Mouse (Mus musculus): Measurements from ENCODE around the gene Trim47. TPM values are rescaled to one million over a fixed set of nuclear protein-coding genes. Genes with fewer than 3 reads are reported as not detected.

The Trim47 gene
- polyA plus RNA-seq, 1 experiment from 2014 or later = 3.7 TPM

DNA sequence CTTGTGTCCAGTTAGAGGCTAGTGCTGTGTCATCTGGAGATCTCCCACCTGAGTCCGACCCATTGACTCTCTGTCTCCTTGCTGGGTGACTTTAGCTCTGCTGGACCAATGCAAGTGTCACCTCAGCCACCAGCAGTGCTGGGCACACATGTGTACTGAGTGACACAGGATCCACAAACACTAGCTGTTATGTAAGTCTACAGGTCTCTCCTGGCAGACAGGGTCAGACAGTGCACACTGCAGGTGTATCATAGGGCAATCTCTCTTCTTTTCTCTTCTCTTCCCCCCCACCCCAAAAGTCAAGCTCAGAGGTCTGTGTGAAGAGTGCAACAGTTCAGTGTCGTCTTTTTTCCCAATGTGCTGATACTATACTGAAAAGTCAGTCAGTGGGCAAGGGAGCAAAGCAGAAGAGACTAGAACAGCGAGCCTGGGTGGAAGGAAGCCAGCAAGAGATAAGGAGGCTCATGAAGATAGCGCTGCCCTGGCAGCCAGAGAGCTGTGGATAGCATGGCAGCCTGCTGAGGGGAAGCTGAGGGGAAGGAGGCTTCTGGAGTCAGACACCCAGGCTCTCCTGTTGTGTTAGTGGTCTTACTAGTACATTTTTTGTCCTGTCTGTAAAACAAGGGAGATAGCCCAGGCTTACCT lies 69.7 kb downstream of the Trim47 start:
- Histone ChIP-seq H3K9me3 (ENCODE audit: control insufficient read depth, low read length) (no peaks in the 10 kb centered on the region), H3K9ac (ENCODE audit: low read length) (no peak overlapping the region), H3K27ac (replicated peaks; ENCODE audit: low read depth, low read length) (no peak overlapping the region), H3K4me3 (ENCODE audit: low read depth, low read length) (no peak overlapping the region), H3K4me2 (ENCODE audit: low read depth, severe bottlenecking) (no peak overlapping the region), H3K4me1 (ENCODE audit: control insufficient read depth, insufficient read depth, low read length) (no peaks in the 10 kb centered on the region), H3K36me3 (ENCODE audit: control insufficient read depth, insufficient read depth, low read length) (peaks cover 65% of the 10 kb centered on the region), H3K27me3 (ENCODE audit: control insufficient read depth, insufficient read depth, low read length) (no peaks in the 10 kb centered on the region)
- ATAC-seq (ENCODE audit: insufficient number of reproducible peaks, low FRiP score, low TSS enrichment, low read depth) (no peak), DNase-seq (ENCODE audit: low spot score) (no peak)
- WGBS = 86% methylated on average over 4 of the region's 4 CpGs

DNA sequence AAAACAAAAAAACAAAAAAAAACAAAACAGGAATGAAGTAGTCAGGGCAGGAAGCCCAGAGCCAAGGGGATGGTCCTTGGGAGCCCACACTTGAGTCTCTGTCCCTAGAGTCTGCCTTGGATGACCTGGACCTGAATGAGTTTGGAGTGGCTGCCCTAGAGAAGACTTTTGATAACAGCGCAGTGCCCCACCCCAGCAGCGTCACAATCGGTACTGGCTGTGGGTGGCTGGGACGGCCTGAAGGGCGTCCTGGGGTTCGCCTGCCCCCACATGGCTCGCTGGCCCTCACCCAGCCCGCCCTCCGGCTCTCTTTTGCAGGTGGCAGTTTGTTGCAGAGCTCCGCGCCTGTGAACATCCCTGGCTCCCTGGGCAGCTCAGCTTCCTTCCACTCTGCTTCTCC lies 71.1 kb downstream of the Trim47 start:
- no peak for DNase-seq (ENCODE audit: low spot score)
- Histone ChIP-seq H3K9ac (ENCODE audit: low read length) (no peak overlapping the region), H3K9me3 (ENCODE audit: control insufficient read depth, low read length) (no peaks in the 10 kb centered on the region), H3K4me2 (ENCODE audit: low read depth, severe bottlenecking) (no peak overlapping the region), H3K27ac (replicated peaks; ENCODE audit: low read depth, low read length) (no peak overlapping the region), H3K4me1 (ENCODE audit: control insufficient read depth, insufficient read depth, low read length) (no peaks in the 10 kb centered on the region), H3K36me3 (ENCODE audit: control insufficient read depth, insufficient read depth, low read length) (peaks cover 67% of the 10 kb centered on the region), H3K4me3 (ENCODE audit: low read depth, low read length) (no peak overlapping the region), H3K27me3 (ENCODE audit: control insufficient read depth, insufficient read depth, low read length) (no peaks in the 10 kb centered on the region)
- 97% methylated on average over 11 of the region's 11 CpGs for WGBS
- no peak for ATAC-seq (ENCODE audit: insufficient number of reproducible peaks, low FRiP score, low TSS enrichment, low read depth)

Other genes with a start within 250 kb of the Trim47 start
- gene Smim5, start 227.2 kb downstream of the Trim47 start, polyA plus RNA-seq (2014; fragmentation: Nextera tagmentation; extraction: Ambion mirVana) = 1.3 and 2.0 TPM in 2 replicates
- gene Smim6, start 215.2 kb downstream of the Trim47 start, polyA plus RNA-seq (2014; fragmentation: Nextera tagmentation; extraction: Ambion mirVana) = 0.31 and 0.52 TPM in 2 replicates
- gene Sap30bp, start 193.9 kb downstream of the Trim47 start, polyA plus RNA-seq (2014; fragmentation: Nextera tagmentation; extraction: Ambion mirVana) = 50.7 and 56.2 TPM in 2 replicates
- 21.2 and 21.5 TPM in 2 replicates for gene Recql5, start 193.7 kb downstream of the Trim47 start, polyA plus RNA-seq (2014; fragmentation: Nextera tagmentation; extraction: Ambion mirVana)
- gene Itgb4, start 152.5 kb downstream of the Trim47 start, polyA plus RNA-seq (2014; fragmentation: Nextera tagmentation; extraction: Ambion mirVana) = 1.0 and 1.5 TPM in 2 replicates
- gene Galk1, start 114.5 kb downstream of the Trim47 start, polyA plus RNA-seq (2014; fragmentation: Nextera tagmentation; extraction: Ambion mirVana) = 164 and 168 TPM in 2 replicates
- 2,190 and 2,300 TPM in 2 replicates for gene H3f3b, start 99.2 kb downstream of the Trim47 start, polyA plus RNA-seq (2014; fragmentation: Nextera tagmentation; extraction: Ambion mirVana)
- gene Unk, start 96.9 kb downstream of the Trim47 start, polyA plus RNA-seq (2014; fragmentation: Nextera tagmentation; extraction: Ambion mirVana) = 34.6 and 37.0 TPM in 2 replicates
- gene Unc13d, start 49.2 kb downstream of the Trim47 start, polyA plus RNA-seq (2014; fragmentation: Nextera tagmentation; extraction: Ambion mirVana) = 1.1 and 1.3 TPM in 2 replicates
- gene Wbp2, start 40.2 kb downstream of the Trim47 start, polyA plus RNA-seq (2014; fragmentation: Nextera tagmentation; extraction: Ambion mirVana) = 49.3 and 52.1 TPM in 2 replicates
- gene Trim65, start 3.9 kb upstream of the Trim47 start, polyA plus RNA-seq (2014; fragmentation: Nextera tagmentation; extraction: Ambion mirVana) = 2.2 and 2.5 TPM in 2 replicates
- 110 and 111 TPM in 2 replicates for gene Mrpl38, start 11.7 kb upstream of the Trim47 start, polyA plus RNA-seq (2014; fragmentation: Nextera tagmentation; extraction: Ambion mirVana)
- gene Fbf1, start 41.0 kb upstream of the Trim47 start, polyA plus RNA-seq (2014; fragmentation: Nextera tagmentation; extraction: Ambion mirVana) = 28.2 and 35.0 TPM in 2 replicates
- gene Ten1, start 71.6 kb upstream of the Trim47 start, polyA plus RNA-seq (2014; fragmentation: Nextera tagmentation; extraction: Ambion mirVana) = 56.7 and 62.5 TPM in 2 replicates
- gene Acox1, start 71.8 kb upstream of the Trim47 start, polyA plus RNA-seq (2014; fragmentation: Nextera tagmentation; extraction: Ambion mirVana) = 19.1 and 19.4 TPM in 2 replicates
- 1.1 and 1.2 TPM in 2 replicates for gene Evpl, start 110.9 kb upstream of the Trim47 start, polyA plus RNA-seq (2014; fragmentation: Nextera tagmentation; extraction: Ambion mirVana)
- 88.2 and 96.9 TPM in 2 replicates for gene Srp68, start 147.0 kb upstream of the Trim47 start, polyA plus RNA-seq (2014; fragmentation: Nextera tagmentation; extraction: Ambion mirVana)
- 0.12 and 0.17 TPM in 2 replicates for gene Galr2, start 153.7 kb upstream of the Trim47 start, polyA plus RNA-seq (2014; fragmentation: Nextera tagmentation; extraction: Ambion mirVana)
- 69.4 and 69.5 TPM in 2 replicates for gene Exoc7, start 180.0 kb upstream of the Trim47 start, polyA plus RNA-seq (2014; fragmentation: Nextera tagmentation; extraction: Ambion mirVana)
- 0.09 and 0.20 TPM in 2 replicates for gene Foxj1, start 208.2 kb upstream of the Trim47 start, polyA plus RNA-seq (2014; fragmentation: Nextera tagmentation; extraction: Ambion mirVana)